Mouse (Mus musculus): ENCODE measurements at regions not wholly inside any gene's neighbourhood (a gene's known extent, or its start where the extent isn't known, plus 50 kb on each side); places are given as distances from the start of the nearest gene placed in this dataset.

GRCm38 (mm10) chr11:64743753-64744152, 235.1 kb upstream of the Elac2 start:
- ATAC-seq (ENCODE audit: extremely low read depth, insufficient number of reproducible peaks, low FRiP score, low TSS enrichment): no peak
- no peaks in the 10 kb centered on the region for H3K9me3 ChIP-seq
- H3K4me3 ChIP-seq: no peak overlapping the region
- no peaks in the 10 kb centered on the region for H3K4me1 ChIP-seq
- H3K36me3 ChIP-seq: no peaks in the 10 kb centered on the region
- H3K27me3 ChIP-seq (replicated peaks): no peaks in the 10 kb centered on the region
- 70% methylated on average over 4 of the region's 4 CpGs for WGBS
- H3K27ac ChIP-seq (replicated peaks): no peak overlapping the region
- no peak overlapping the region for H3K9ac ChIP-seq
- no peak overlapping the region for H3K4me2 ChIP-seq

GRCm38 (mm10) chr11:64746146-64746545, 232.7 kb upstream of the Elac2 start:
- no peak overlapping the region for H3K9ac ChIP-seq
- H3K4me1 ChIP-seq: no peaks in the 10 kb centered on the region
- WGBS: 73% methylated on average over 6 of the region's 6 CpGs
- no peaks in the 10 kb centered on the region for H3K9me3 ChIP-seq
- H3K4me2 ChIP-seq: no peak overlapping the region
- no peaks in the 10 kb centered on the region for H3K36me3 ChIP-seq
- no peak overlapping the region for H3K27ac ChIP-seq (replicated peaks)
- H3K27me3 ChIP-seq (replicated peaks): no peaks in the 10 kb centered on the region
- no peak for ATAC-seq (ENCODE audit: extremely low read depth, insufficient number of reproducible peaks, low FRiP score, low TSS enrichment)
- H3K4me3 ChIP-seq: no peak overlapping the region

GRCm38 (mm10) chr11:64749976-64750375, 228.9 kb upstream of the Elac2 start:
- ATAC-seq (ENCODE audit: extremely low read depth, insufficient number of reproducible peaks, low FRiP score, low TSS enrichment): no peak
- WGBS: 32% methylated on average over 9 of the region's 9 CpGs
- Histone ChIP-seq H3K4me1 (no peaks in the 10 kb centered on the region), H3K27ac (replicated peaks) (no peak overlapping the region), H3K4me3 (no peak overlapping the region), H3K4me2 (no peak overlapping the region), H3K36me3 (no peaks in the 10 kb centered on the region), H3K9me3 (no peaks in the 10 kb centered on the region), H3K27me3 (replicated peaks) (no peaks in the 10 kb centered on the region), H3K9ac (no peak overlapping the region)

- Histone ChIP-seq H3K27me3 (replicated peaks) (no peaks in the 10 kb centered on the region), H3K36me3 (no peaks in the 10 kb centered on the region), H3K9ac (no peak overlapping the region), H3K4me1 (no peaks in the 10 kb centered on the region), H3K9me3 (no peaks in the 10 kb centered on the region), H3K4me3 (no peak overlapping the region), H3K27ac (replicated peaks) (no peak overlapping the region), H3K4me2 (no peak overlapping the region)
- 58% methylated on average over 3 of the region's 3 CpGs for WGBS
- ATAC-seq (ENCODE audit: extremely low read depth, insufficient number of reproducible peaks, low FRiP score, low TSS enrichment): no peak
Measured at GRCm38 (mm10) chr11:64752299-64752698, 226.5 kb upstream of the Elac2 start.

- no peak overlapping the region for H3K9ac ChIP-seq
- 69% methylated on average over 7 of the region's 7 CpGs for WGBS
- no peaks in the 10 kb centered on the region for H3K36me3 ChIP-seq
- H3K4me2 ChIP-seq: no peak overlapping the region
- no peaks in the 10 kb centered on the region for H3K9me3 ChIP-seq
- no peaks in the 10 kb centered on the region for H3K27me3 ChIP-seq (replicated peaks)
- H3K4me3 ChIP-seq: no peak overlapping the region
- H3K27ac ChIP-seq (replicated peaks): no peak overlapping the region
- no peaks in the 10 kb centered on the region for H3K4me1 ChIP-seq
- no peak for ATAC-seq (ENCODE audit: extremely low read depth, insufficient number of reproducible peaks, low FRiP score, low TSS enrichment)
Measured at GRCm38 (mm10) chr11:64752816-64753215, 226.0 kb upstream of the Elac2 start.

- Histone ChIP-seq H3K4me2 (no peak overlapping the region), H3K9ac (no peak overlapping the region), H3K9me3 (no peaks in the 10 kb centered on the region), H3K4me1 (no peaks in the 10 kb centered on the region), H3K36me3 (no peaks in the 10 kb centered on the region), H3K27ac (replicated peaks) (no peak overlapping the region), H3K27me3 (replicated peaks) (no peaks in the 10 kb centered on the region), H3K4me3 (no peak overlapping the region)
- WGBS: 48% methylated on average over 5 of the region's 5 CpGs
- ATAC-seq (ENCODE audit: extremely low read depth, insufficient number of reproducible peaks, low FRiP score, low TSS enrichment): no peak
Measured at GRCm38 (mm10) chr11:64754076-64754475, 224.8 kb upstream of the Elac2 start.

GRCm38 (mm10) chr11:64755563-64755962, 223.3 kb upstream of the Elac2 start:
- Histone ChIP-seq H3K4me2 (no peak overlapping the region), H3K27ac (replicated peaks) (no peak overlapping the region), H3K27me3 (replicated peaks) (no peaks in the 10 kb centered on the region), H3K4me1 (no peaks in the 10 kb centered on the region), H3K4me3 (no peak overlapping the region), H3K9me3 (no peaks in the 10 kb centered on the region), H3K36me3 (no peaks in the 10 kb centered on the region), H3K9ac (no peak overlapping the region)
- WGBS: 83% methylated on average over 1 of the region's 1 CpGs
- no peak for ATAC-seq (ENCODE audit: extremely low read depth, insufficient number of reproducible peaks, low FRiP score, low TSS enrichment)

- no peaks in the 10 kb centered on the region for H3K36me3 ChIP-seq
- H3K4me2 ChIP-seq: no peak overlapping the region
- no peaks in the 10 kb centered on the region for H3K4me1 ChIP-seq
- H3K4me3 ChIP-seq: no peak overlapping the region
- WGBS: 81% methylated on average over 3 of the region's 3 CpGs
- H3K27me3 ChIP-seq (replicated peaks): no peaks in the 10 kb centered on the region
- no peak for ATAC-seq (ENCODE audit: extremely low read depth, insufficient number of reproducible peaks, low FRiP score, low TSS enrichment)
- no peaks in the 10 kb centered on the region for H3K9me3 ChIP-seq
- H3K9ac ChIP-seq: no peak overlapping the region
- H3K27ac ChIP-seq (replicated peaks): no peak overlapping the region
Measured at GRCm38 (mm10) chr11:64760626-64761025, 218.2 kb upstream of the Elac2 start.

- no peak for ATAC-seq (ENCODE audit: extremely low read depth, insufficient number of reproducible peaks, low FRiP score, low TSS enrichment)
- Histone ChIP-seq H3K27ac (replicated peaks) (no peak overlapping the region), H3K4me2 (no peak overlapping the region), H3K36me3 (no peaks in the 10 kb centered on the region), H3K4me1 (no peaks in the 10 kb centered on the region), H3K4me3 (no peak overlapping the region), H3K27me3 (replicated peaks) (no peaks in the 10 kb centered on the region), H3K9me3 (no peaks in the 10 kb centered on the region), H3K9ac (no peak overlapping the region)
- 79% methylated on average over 3 of the region's 3 CpGs for WGBS
Measured at GRCm38 (mm10) chr11:64762755-64763154, 216.1 kb upstream of the Elac2 start.

GRCm38 (mm10) chr11:64764056-64764455, 214.8 kb upstream of the Elac2 start:
- H3K4me3 ChIP-seq: no peak overlapping the region
- H3K27ac ChIP-seq (replicated peaks): no peak overlapping the region
- no peaks in the 10 kb centered on the region for H3K36me3 ChIP-seq
- WGBS: 70% methylated on average over 6 of the region's 6 CpGs
- ATAC-seq (ENCODE audit: extremely low read depth, insufficient number of reproducible peaks, low FRiP score, low TSS enrichment): no peak
- no peaks in the 10 kb centered on the region for H3K4me1 ChIP-seq
- H3K9me3 ChIP-seq: no peaks in the 10 kb centered on the region
- H3K27me3 ChIP-seq (replicated peaks): no peaks in the 10 kb centered on the region
- no peak overlapping the region for H3K9ac ChIP-seq
- no peak overlapping the region for H3K4me2 ChIP-seq

- no peaks in the 10 kb centered on the region for H3K36me3 ChIP-seq
- no peak overlapping the region for H3K27ac ChIP-seq (replicated peaks)
- no peaks in the 10 kb centered on the region for H3K4me1 ChIP-seq
- no peaks in the 10 kb centered on the region for H3K27me3 ChIP-seq (replicated peaks)
- no peak overlapping the region for H3K9ac ChIP-seq
- ATAC-seq (ENCODE audit: extremely low read depth, insufficient number of reproducible peaks, low FRiP score, low TSS enrichment): no peak
- H3K4me3 ChIP-seq: no peak overlapping the region
- 70% methylated on average over 5 of the region's 5 CpGs for WGBS
- H3K9me3 ChIP-seq: no peaks in the 10 kb centered on the region
- H3K4me2 ChIP-seq: no peak overlapping the region
Measured at GRCm38 (mm10) chr11:64776691-64777090, 202.1 kb upstream of the Elac2 start.

GRCm38 (mm10) chr11:64800246-64801121, 178.4 kb upstream of the Elac2 start:
- WGBS: 64% methylated on average over 21 of the region's 21 CpGs
- ATAC-seq (ENCODE audit: extremely low read depth, insufficient number of reproducible peaks, low FRiP score, low TSS enrichment): no peak
- no peak overlapping the region for H3K27ac ChIP-seq (replicated peaks)

More at GRCm38 (mm10) chr11:64800246-64801121, 178.4 kb upstream of the Elac2 start:
- Histone ChIP-seq H3K9ac (no peak overlapping the region), H3K9me3 (no peaks in the 10 kb centered on the region), H3K27me3 (replicated peaks) (no peaks in the 10 kb centered on the region), H3K4me1 (no peaks in the 10 kb centered on the region; the same call in 1 of the 2 replicates), H3K4me2 (no peak overlapping the region; the same call in 1 of the 2 replicates), H3K36me3 (no peaks in the 10 kb centered on the region), H3K4me3 (no peak overlapping the region)
